Mouse (Mus musculus): ENCODE results near the gene Pik3ip1. TPM values are rescaled to one million over a fixed set of nuclear protein-coding genes. Genes with fewer than 3 reads are reported as not detected.

The Pik3ip1 gene
- polyA plus RNA-seq, 1 experiment = 151 TPM

- Histone ChIP-seq H3K27ac (ENCODE audit: control insufficient read depth, insufficient read depth, low read length) (peak overlapping the region; percentile 84), H3K4me3 (ENCODE audit: control insufficient read depth, insufficient read depth, low read length) (no peak overlapping the region), H3K36me3 (ENCODE audit: control insufficient read depth, insufficient read depth, low read length) (peaks cover 10% of the 10 kb centered on the region; the same call in 1 of the 2 replicates), H3K27me3 (ENCODE audit: control insufficient read depth, insufficient read depth, low read length) (no peaks in the 10 kb centered on the region), H3K4me1 (replicated peaks; ENCODE audit: control insufficient read depth, insufficient read depth, low read length) (peaks cover 20% of the 10 kb centered on the region)
- 56% methylated on average over 11 of the region's 11 CpGs for WGBS
- TF ChIP-seq CTCF (IDR thresholded peaks at IDR 0.05; ENCODE audit: borderline replicate concordance, control insufficient read depth, extremely low read depth, insufficient read depth, low read length, poor library complexity) (no peak), POLR2A (IDR thresholded peaks at IDR 0.05; ENCODE audit: control insufficient read depth, extremely low read depth, insufficient read depth, low read length, poor library complexity) (no peak)
- no peak for DNase-seq
Observed at GRCm38 (mm10) chr11:3328806-3329775, 1.1 kb upstream of the Pik3ip1 start.

GRCm38 (mm10) chr11:3330566-3330965, 365 bp downstream of the Pik3ip1 start:
- TF ChIP-seq POLR2A (IDR thresholded peaks at IDR 0.05; ENCODE audit: control insufficient read depth, extremely low read depth, insufficient read depth, low read length, poor library complexity) (peak; percentile 51; the same call in 1 of the 2 replicates), CTCF (IDR thresholded peaks at IDR 0.05; ENCODE audit: borderline replicate concordance, control insufficient read depth, extremely low read depth, insufficient read depth, low read length, poor library complexity) (no peak)
- Histone ChIP-seq H3K4me1 (replicated peaks; ENCODE audit: control insufficient read depth, insufficient read depth, low read length) (peaks cover 34% of the 10 kb centered on the region), H3K36me3 (ENCODE audit: control insufficient read depth, insufficient read depth, low read length) (peaks cover 11% of the 10 kb centered on the region; the same call in 1 of the 2 replicates), H3K4me3 (ENCODE audit: control insufficient read depth, insufficient read depth, low read length) (peak overlapping the region; percentile 82), H3K27ac (ENCODE audit: control insufficient read depth, insufficient read depth, low read length) (peak overlapping the region; percentile 93), H3K27me3 (ENCODE audit: control insufficient read depth, insufficient read depth, low read length) (no peaks in the 10 kb centered on the region)
- 0% methylated on average over 9 of the region's 9 CpGs for WGBS
- peak; percentile 90 for DNase-seq

DNA sequence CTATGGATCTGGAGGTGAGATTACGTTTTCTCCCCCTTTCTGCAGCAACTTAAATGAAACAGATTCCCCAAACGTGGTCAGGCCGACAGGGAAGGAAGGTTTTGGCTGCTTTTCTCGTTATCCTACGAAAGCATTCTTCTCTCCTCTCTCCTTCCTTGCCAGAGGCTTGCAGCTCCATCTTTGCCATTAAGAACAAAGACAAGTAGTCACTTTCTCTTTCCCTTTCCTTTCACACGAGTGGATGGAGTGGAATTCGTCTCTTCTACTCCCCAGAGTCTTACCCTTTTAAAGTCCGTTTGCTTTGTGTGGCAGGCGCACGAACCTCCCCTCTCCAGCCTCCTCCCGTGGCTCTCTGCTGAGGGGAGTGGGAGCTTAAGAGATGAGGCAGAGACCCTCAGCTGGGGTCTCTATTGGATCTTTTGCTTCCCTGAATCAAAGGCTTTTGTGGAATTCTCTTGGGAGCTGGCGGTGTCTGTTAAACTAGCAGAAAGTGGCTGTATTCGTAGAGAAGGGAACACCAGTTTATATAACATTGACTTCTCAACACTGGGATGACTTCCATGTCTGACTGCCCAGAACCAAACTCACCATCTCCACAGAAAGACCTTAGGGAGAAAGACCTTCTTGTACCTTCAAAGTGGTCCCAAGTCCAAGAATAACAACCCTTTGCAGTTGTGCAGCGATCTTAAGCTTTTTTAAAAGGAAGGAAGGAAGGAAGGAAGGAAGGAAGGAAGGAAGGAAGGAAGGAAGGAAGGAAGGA, 970 bp downstream of the Pik3ip1 start:
- WGBS = under 1% methylated on average over 14 of the region's 14 CpGs
- peak overlapping the region; percentile 82 for H3K4me3 ChIP-seq (ENCODE audit: control insufficient read depth, insufficient read depth, low read length)
- H3K4me1 ChIP-seq (replicated peaks; ENCODE audit: control insufficient read depth, insufficient read depth, low read length) = peaks cover 36% of the 10 kb centered on the region
- no peaks in the 10 kb centered on the region for H3K27me3 ChIP-seq (ENCODE audit: control insufficient read depth, insufficient read depth, low read length)
- H3K36me3 ChIP-seq (ENCODE audit: control insufficient read depth, insufficient read depth, low read length) = peaks cover 11% of the 10 kb centered on the region; the same call in 1 of the 2 replicates
- peak; percentile 37 for DNase-seq
- no peak for TF ChIP-seq POLR2A (IDR thresholded peaks at IDR 0.05; ENCODE audit: control insufficient read depth, extremely low read depth, insufficient read depth, low read length, poor library complexity)
- no peak for TF ChIP-seq CTCF (IDR thresholded peaks at IDR 0.05; ENCODE audit: borderline replicate concordance, control insufficient read depth, extremely low read depth, insufficient read depth, low read length, poor library complexity)
- peak overlapping the region; percentile 93 for H3K27ac ChIP-seq (ENCODE audit: control insufficient read depth, insufficient read depth, low read length)

GRCm38 (mm10) chr11:3331756-3332642, 1.8 kb downstream of the Pik3ip1 start:
- Histone ChIP-seq H3K4me3 (ENCODE audit: control insufficient read depth, insufficient read depth, low read length) (peak overlapping the region; percentile 82), H3K4me1 (replicated peaks; ENCODE audit: control insufficient read depth, insufficient read depth, low read length) (peaks cover 44% of the 10 kb centered on the region), H3K27me3 (ENCODE audit: control insufficient read depth, insufficient read depth, low read length) (no peaks in the 10 kb centered on the region), H3K36me3 (ENCODE audit: control insufficient read depth, insufficient read depth, low read length) (peaks cover 11% of the 10 kb centered on the region; the same call in 1 of the 2 replicates), H3K27ac (ENCODE audit: control insufficient read depth, insufficient read depth, low read length) (peak overlapping the region; percentile 93)
- peak; percentile 95 for DNase-seq
- TF ChIP-seq POLR2A (IDR thresholded peaks at IDR 0.05; ENCODE audit: control insufficient read depth, extremely low read depth, insufficient read depth, low read length, poor library complexity) = peak; percentile 97
- peak; percentile 45; the same call in 1 of the 2 replicates for TF ChIP-seq CTCF (IDR thresholded peaks at IDR 0.05; ENCODE audit: borderline replicate concordance, control insufficient read depth, extremely low read depth, insufficient read depth, low read length, poor library complexity)
- under 1% methylated on average over 75 of the region's 75 CpGs for WGBS

DNA sequence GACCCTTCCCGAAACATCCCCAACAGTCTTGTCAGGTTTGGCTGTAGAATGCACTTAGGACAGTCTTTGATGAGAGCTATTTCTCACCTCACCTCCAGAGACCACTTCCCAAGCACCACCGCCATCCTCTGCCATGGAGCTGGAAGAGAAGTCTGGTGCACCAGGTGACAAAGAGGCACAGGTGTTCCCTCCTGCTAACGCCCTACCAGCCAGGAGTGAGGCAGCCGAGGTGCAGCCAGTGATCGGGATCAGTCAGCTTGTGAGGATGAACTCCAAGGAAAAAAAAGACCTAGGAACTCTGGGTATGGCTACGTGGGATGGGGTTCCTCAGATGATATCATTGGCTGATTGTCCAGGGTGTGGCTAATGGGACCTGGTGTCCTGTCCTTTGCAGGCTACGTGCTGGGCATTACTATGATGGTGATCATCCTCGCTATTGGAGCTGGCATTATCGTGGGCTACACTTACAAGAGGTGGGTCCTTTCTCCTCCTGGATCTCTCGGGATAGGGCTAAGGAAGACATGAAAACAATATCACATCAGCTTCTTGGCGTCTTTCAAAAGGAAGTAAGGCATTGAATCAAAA, 3.0 kb downstream of the Pik3ip1 start:
- H3K4me3 ChIP-seq (ENCODE audit: control insufficient read depth, insufficient read depth, low read length) = no peak overlapping the region
- H3K4me1 ChIP-seq (replicated peaks; ENCODE audit: control insufficient read depth, insufficient read depth, low read length) = peaks cover 56% of the 10 kb centered on the region

More for the DNA sequence above, 3.0 kb downstream of the Pik3ip1 start:
- WGBS = 88% methylated on average over 11 of the region's 11 CpGs
- no peak for TF ChIP-seq POLR2A (IDR thresholded peaks at IDR 0.05; ENCODE audit: control insufficient read depth, extremely low read depth, insufficient read depth, low read length, poor library complexity)
- no peaks in the 10 kb centered on the region for H3K27me3 ChIP-seq (ENCODE audit: control insufficient read depth, insufficient read depth, low read length)
- H3K36me3 ChIP-seq (ENCODE audit: control insufficient read depth, insufficient read depth, low read length) = peaks cover 12% of the 10 kb centered on the region; the same call in 1 of the 2 replicates
- H3K27ac ChIP-seq (ENCODE audit: control insufficient read depth, insufficient read depth, low read length) = peak overlapping the region; percentile 85; the same call in 1 of the 2 replicates
- no peak for DNase-seq

All from thymus, adult 2 months (tissue).